Mouse (Mus musculus) forebrain, embryonic 11.5 days (tissue): ENCODE measurements around the gene Susd2. TPM values are rescaled to one million over a fixed set of nuclear protein-coding genes. Genes with fewer than 3 reads are reported as not detected.

Experiments
- ATAC-seq: fragments of 200-750 bp; cut with Nextera tagmentation; replicated peaks from 2 replicates; pipeline ENCODE4 v1.8.0; 2017; ENCODE audit warnings: moderate TSS enrichment; ENCODE audit not compliant: low FRiP score
- DNase-seq: peaks from one replicate; pipeline ENCODE4 v3.0.0-alpha.2; 2017; ENCODE audit warnings: low spot score
- H3K27ac ChIP-seq: fragments of 300-500 bp; sonication (generic); 2 replicates; pipeline ENCODE4 v1.5.1; 2014; ENCODE audit warnings: low read depth, low read length
- H3K27me3 ChIP-seq: fragments of 300-500 bp; sonication (generic); 2 replicates; pipeline ENCODE4 v1.6.1; 2014; ENCODE audit warnings: mild to moderate bottlenecking, low read length, mixed read lengths; ENCODE audit not compliant: control insufficient read depth, insufficient read depth
- H3K36me3 ChIP-seq: fragments of 300-500 bp; sonication (generic); 2 replicates; pipeline ENCODE4 v1.6.1; 2014; ENCODE audit warnings: mild to moderate bottlenecking, low read length, moderate library complexity, mixed read lengths; ENCODE audit not compliant: control insufficient read depth, insufficient read depth
- H3K4me1 ChIP-seq: fragments of 300-500 bp; sonication (generic); replicated peaks from 2 replicates; pipeline ENCODE4 v1.6.1; 2014; ENCODE audit warnings: low read length, mixed read lengths; ENCODE audit not compliant: control insufficient read depth, insufficient read depth
- H3K4me2 ChIP-seq: fragments of 300-500 bp; sonication (generic); 2 replicates; pipeline ENCODE4 v1.6.1; 2014; ENCODE audit warnings: low read depth, mild to moderate bottlenecking, low read length, moderate library complexity, mixed read lengths; ENCODE audit not compliant: severe bottlenecking
- H3K4me3 ChIP-seq: fragments of 300-500 bp; sonication (generic); 2 replicates; pipeline ENCODE4 v1.5.1; 2014; ENCODE audit warnings: low read depth, low read length
- H3K9ac ChIP-seq: fragments of 300-500 bp; sonication (generic); 2 replicates; pipeline ENCODE4 v1.6.1; 2014; ENCODE audit warnings: low read length
- H3K9me3 ChIP-seq: fragments of 300-500 bp; sonication (generic); 2 replicates; pipeline ENCODE4 v1.6.1; 2016; ENCODE audit warnings: low read length, mixed read lengths; ENCODE audit not compliant: control insufficient read depth
- WGBS: fragments of 180-500 bp; shearing (Covaris S2); extraction: QIAGEN DNeasy Blood & Tissue Kit; methylation state at CpG from one replicate; pipeline ENCODE4 v1.1.7; 2014; 5-methylcytosine and 5-hydroxymethylcytosine counted together
- polyA plus RNA-seq: library from polyadenylated mRNA; unstranded; fragments of >200 nt; fragmentation: Nextera tagmentation; extraction: Ambion mirVana; gene quantifications from 2 replicates; pipeline ENCODE4 v1.2.1, GENCODE M21; 2014

Susd2 gene
- polyA plus RNA-seq, 1 experiment from 2014 or later: 2.0 TPM

DNA sequence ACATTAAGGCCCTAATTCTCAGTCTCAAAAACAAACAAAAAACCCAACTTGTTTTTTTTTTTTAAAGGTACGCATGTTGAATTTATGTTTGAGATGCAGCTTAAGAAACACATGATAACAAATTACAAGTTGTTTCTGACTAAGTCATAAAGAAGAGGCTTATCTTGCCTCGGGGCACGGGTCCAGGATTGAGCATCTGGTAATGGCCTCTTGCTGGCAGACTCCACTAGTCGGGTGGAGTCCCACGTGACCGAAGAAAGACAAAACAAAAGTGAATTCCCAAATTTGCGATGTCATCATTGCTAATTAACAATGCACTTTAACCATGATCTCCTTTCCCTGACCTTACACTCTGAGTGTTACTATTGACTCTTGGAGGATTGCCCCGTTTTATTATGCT lies 47.8 kb downstream of the Susd2 start:
- Histone ChIP-seq H3K27ac (no peak overlapping the region), H3K9me3 (no peaks in the 10 kb centered on the region), H3K36me3 (no peaks in the 10 kb centered on the region), H3K4me1 (no peaks in the 10 kb centered on the region), H3K4me3 (no peak overlapping the region), H3K9ac (no peak overlapping the region), H3K4me2 (no peak overlapping the region), H3K27me3 (no peaks in the 10 kb centered on the region)
- DNase-seq: no peak
- ATAC-seq: no peak
- 90% methylated on average over 8 of the region's 8 CpGs for WGBS

DNA sequence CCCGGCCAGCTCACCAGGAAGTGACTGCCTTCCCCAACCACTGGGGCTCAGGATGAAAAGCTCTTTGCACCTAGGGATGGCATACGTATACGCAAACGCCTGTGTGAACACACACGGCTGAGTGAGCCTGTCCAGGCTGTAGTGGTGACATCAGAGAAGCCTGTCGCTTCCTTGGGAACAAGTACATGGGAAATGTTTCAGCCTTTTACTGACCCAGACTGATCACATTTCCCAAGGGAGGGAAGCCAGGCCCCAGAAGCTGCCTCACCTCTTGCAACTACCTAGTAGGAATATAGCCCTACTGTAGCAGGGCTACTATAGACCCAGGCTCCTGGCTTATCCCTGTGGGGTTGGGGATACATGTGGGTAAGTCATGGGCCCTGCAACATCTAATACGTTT lies 51.2 kb downstream of the Susd2 start:
- Histone ChIP-seq H3K27ac (no peak overlapping the region), H3K9me3 (no peaks in the 10 kb centered on the region), H3K4me2 (no peak overlapping the region), H3K4me1 (no peaks in the 10 kb centered on the region), H3K4me3 (no peak overlapping the region), H3K27me3 (no peaks in the 10 kb centered on the region), H3K36me3 (no peaks in the 10 kb centered on the region), H3K9ac (no peak overlapping the region)
- WGBS: 87% methylated on average over 7 of the region's 7 CpGs
- DNase-seq: no peak
- ATAC-seq: no peak

DNA sequence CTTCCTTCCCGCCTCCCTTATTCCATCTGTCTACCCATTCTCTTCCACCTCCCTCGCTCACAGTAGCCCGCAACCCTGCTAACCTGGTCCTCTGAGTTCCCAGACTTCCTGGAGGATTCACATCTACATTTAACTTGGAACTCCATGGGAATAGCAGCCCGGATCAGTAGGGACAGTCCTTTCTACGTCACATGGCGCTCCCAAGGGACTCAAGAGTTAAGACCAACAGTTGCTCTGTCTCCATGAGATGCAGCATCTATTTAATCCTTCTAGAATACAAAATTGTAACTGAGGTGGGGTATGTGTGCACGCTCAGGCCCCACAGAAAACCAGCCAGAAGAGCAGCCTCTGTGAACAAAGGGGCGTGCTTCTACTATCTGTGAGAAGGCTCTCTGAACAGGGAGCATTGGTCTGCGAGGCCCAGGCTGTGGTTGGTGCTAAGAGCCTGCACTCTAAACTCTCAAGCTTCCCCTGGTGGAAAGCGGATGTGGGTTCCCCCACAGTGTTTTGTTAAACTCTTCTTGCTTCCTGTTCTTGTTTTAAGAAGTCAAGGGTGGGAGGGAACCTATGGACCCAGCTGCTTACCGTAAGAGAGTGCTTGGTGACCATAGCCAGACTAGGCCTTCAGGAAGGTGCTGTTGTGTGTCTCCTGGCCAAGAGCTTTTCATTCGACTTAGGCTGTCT lies 52.5 kb downstream of the Susd2 start:
- no peak overlapping the region for H3K4me3 ChIP-seq
- WGBS: 81% methylated on average over 12 of the region's 12 CpGs
- H3K27me3 ChIP-seq: no peaks in the 10 kb centered on the region
- no peaks in the 10 kb centered on the region for H3K9me3 ChIP-seq
- DNase-seq (no peak), ATAC-seq (no peak)
- H3K27ac ChIP-seq: no peak overlapping the region
- 0 out of 2 replicates have a peak, but pooled peaks cover 2% of the 10 kb centered on the region for H3K4me1 ChIP-seq
- H3K9ac ChIP-seq: no peak overlapping the region
- H3K4me2 ChIP-seq: no peak overlapping the region
- H3K36me3 ChIP-seq: no peaks in the 10 kb centered on the region

DNA sequence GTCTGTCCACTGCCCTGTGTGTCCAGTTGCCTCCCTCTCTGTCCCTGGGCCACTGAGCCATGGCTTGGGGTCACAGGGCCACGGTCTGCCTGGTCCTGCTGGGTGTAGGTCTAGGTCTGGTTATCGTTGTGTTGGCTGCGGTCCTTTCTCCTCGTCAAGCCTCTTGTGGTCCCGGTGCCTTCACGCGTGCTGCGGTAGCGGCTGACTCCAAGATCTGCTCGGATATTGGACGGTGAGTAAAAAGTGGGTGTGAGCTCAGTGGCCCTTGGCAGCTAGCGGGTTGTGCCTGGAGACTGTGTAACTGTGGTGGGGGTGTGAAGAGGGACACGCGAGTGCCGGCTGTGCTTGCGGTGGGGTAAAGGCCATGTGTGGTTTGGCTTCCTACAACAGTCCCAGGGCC lies 54.2 kb downstream of the Susd2 start:
- no peak overlapping the region for H3K27ac ChIP-seq
- DNase-seq: no peak

GRCm38 (mm10) chr10:75589129-75589528 lies 54.7 kb downstream of the Susd2 start, which contains the start of gene Ggt5:
TSS of gene Ggt5 (plus strand) at chr10:75589340.
- no peak within 1 kb of the TSS for H3K27ac ChIP-seq
- H3K4me1 ChIP-seq: 0 out of 2 replicates have a peak, but pooled peaks cover 2% of the 10 kb centered on the region
- H3K36me3 ChIP-seq: no peaks in the 10 kb centered on the region
- DNase-seq (no peak), ATAC-seq (no peak)
- no peak within 1 kb of the TSS for H3K4me2 ChIP-seq
- H3K27me3 ChIP-seq: no peaks in the 10 kb centered on the region
- H3K9ac ChIP-seq: no peak within 1 kb of the TSS
- no peak within 1 kb of the TSS for H3K4me3 ChIP-seq
- 51% methylated on average over 5 of the region's 5 CpGs for WGBS
- H3K9me3 ChIP-seq: no peaks in the 10 kb centered on the region

More for the DNA sequence above, 54.2 kb downstream of the Susd2 start:
- Histone ChIP-seq H3K9ac (no peak overlapping the region), H3K4me1 (0 out of 2 replicates have a peak, but pooled peaks cover 2% of the 10 kb centered on the region), H3K36me3 (no peaks in the 10 kb centered on the region), H3K9me3 (no peaks in the 10 kb centered on the region), H3K4me2 (no peak overlapping the region), H3K4me3 (no peak overlapping the region), H3K27me3 (no peaks in the 10 kb centered on the region)
- ATAC-seq: no peak
- WGBS: 88% methylated on average over 16 of the region's 16 CpGs

GRCm38 (mm10) chr10:75588336-75588735 lies 55.5 kb downstream of the Susd2 start:
- H3K9me3 ChIP-seq: no peaks in the 10 kb centered on the region
- H3K27me3 ChIP-seq: no peaks in the 10 kb centered on the region
- no peak overlapping the region for H3K4me2 ChIP-seq
- no peaks in the 10 kb centered on the region for H3K36me3 ChIP-seq
- no peak for DNase-seq
- no peak overlapping the region for H3K9ac ChIP-seq
- no peak for ATAC-seq
- 0 out of 2 replicates have a peak, but pooled peaks cover 2% of the 10 kb centered on the region for H3K4me1 ChIP-seq
- H3K27ac ChIP-seq: no peak overlapping the region
- H3K4me3 ChIP-seq: no peak overlapping the region
- WGBS: 77% methylated on average over 5 of the region's 5 CpGs

GRCm38 (mm10) chr10:75587781-75588180 lies 56.0 kb downstream of the Susd2 start:
- DNase-seq (no peak), ATAC-seq (no peak)
- no peak overlapping the region for H3K4me3 ChIP-seq
- WGBS: 90% methylated on average over 4 of the region's 4 CpGs
- 0 out of 2 replicates have a peak, but pooled peaks cover 2% of the 10 kb centered on the region for H3K4me1 ChIP-seq
- no peak overlapping the region for H3K27ac ChIP-seq
- no peak overlapping the region for H3K4me2 ChIP-seq
- no peaks in the 10 kb centered on the region for H3K27me3 ChIP-seq
- H3K9me3 ChIP-seq: no peaks in the 10 kb centered on the region
- H3K36me3 ChIP-seq: no peaks in the 10 kb centered on the region
- no peak overlapping the region for H3K9ac ChIP-seq
